ENCODE assay signal across 20 mouse cellular contexts in genomic region chr13:11336958-11337357, GRCm38 (mm10).
DNase-seq lines count a peak whose midpoint lies in the region; ATAC-seq and TF ChIP-seq lines count a peak whose summit lies in the region.
"Had no signal": no experiment of that assay in that cellular context is flagged by ENCODE, and none has a peak within 500 bp of the region (broad histone marks: within the 10 kb centered on the region; RNA-seq: fewer than 3 reads in every experiment).

No protein-coding gene starts in this region.

- H3K9me3 ChIP-seq in forebrain, embryonic 13.5 days (replicated peaks), result no peaks in the 10 kb centered on the region
- H3K9me3 ChIP-seq in forebrain, embryonic 16.5 days (ENCODE audit: control insufficient read depth, low read length), result no peaks in the 10 kb centered on the region
- H3K9me3 ChIP-seq in forebrain, postnatal 0 days (ENCODE audit: low read length), result no peaks in the 10 kb centered on the region
- no peaks in the 10 kb centered on the region for H3K9me3 ChIP-seq in forebrain, embryonic 11.5 days (ENCODE audit: control insufficient read depth, low read length)
- H3K9me3 ChIP-seq in hindbrain, embryonic 16.5 days (ENCODE audit: control insufficient read depth, low read length), result no peaks in the 10 kb centered on the region
- no peaks in the 10 kb centered on the region for H3K9me3 ChIP-seq in hindbrain, embryonic 13.5 days
- H3K9me3 ChIP-seq: heart, embryonic 10.5 days; heart, embryonic 13.5 days; hindbrain, embryonic 12.5 days; intestine, embryonic 15.5 days had no signal

- H3K9ac ChIP-seq in forebrain, embryonic 13.5 days, result no peak overlapping the region
- no peak overlapping the region for H3K9ac ChIP-seq in forebrain, embryonic 16.5 days (replicated peaks; ENCODE audit: low read depth, low read length)
- H3K9ac ChIP-seq in forebrain, postnatal 0 days, result no peak overlapping the region
- H3K9ac ChIP-seq in forebrain, embryonic 11.5 days (ENCODE audit: low read length), result no peak overlapping the region
- H3K9ac ChIP-seq in hindbrain, embryonic 16.5 days (ENCODE audit: low read depth, low read length), result no peak overlapping the region
- H3K9ac ChIP-seq in hindbrain, embryonic 13.5 days, result no peak overlapping the region
- H3K9ac ChIP-seq: heart, embryonic 13.5 days; hindbrain, embryonic 12.5 days; intestine, embryonic 15.5 days had no signal

- H3K4me2 ChIP-seq in forebrain, embryonic 13.5 days, result no peak overlapping the region
- no peak overlapping the region for H3K4me2 ChIP-seq in forebrain, embryonic 16.5 days (ENCODE audit: low read length)
- no peak overlapping the region for H3K4me2 ChIP-seq in forebrain, postnatal 0 days (ENCODE audit: low read depth)
- no peak overlapping the region for H3K4me2 ChIP-seq in forebrain, embryonic 11.5 days (ENCODE audit: low read depth, low read length, severe bottlenecking)
- H3K4me2 ChIP-seq in hindbrain, embryonic 16.5 days (ENCODE audit: low read length), result no peak overlapping the region
- H3K4me2 ChIP-seq in hindbrain, embryonic 13.5 days, result no peak overlapping the region
- H3K4me2 ChIP-seq: heart, embryonic 13.5 days; hindbrain, embryonic 12.5 days; intestine, embryonic 15.5 days had no signal

- ATAC-seq in forebrain, embryonic 13.5 days, result peak; percentile 34; the same call in 1 of the 2 replicates
- no peak for ATAC-seq in forebrain, embryonic 16.5 days
- ATAC-seq in forebrain, postnatal 0 days, result peak; percentile 46
- no peak for ATAC-seq in forebrain, embryonic 11.5 days (replicated peaks; ENCODE audit: low FRiP score)
- peak; percentile 25; the same call in 1 of the 2 replicates for ATAC-seq in hindbrain, embryonic 16.5 days
- no peak for ATAC-seq in hindbrain, embryonic 13.5 days (ENCODE audit: low FRiP score)
- ATAC-seq: activated CD4-positive, CD25-positive, alpha-beta regulatory T cell, adult 4 months; intestine, embryonic 15.5 days had no signal

- TF ChIP-seq CTCF in forebrain, postnatal 0 days (IDR thresholded peaks at IDR 0.05; ENCODE audit: low read depth), result no peak

- 0 out of 2 replicates have a peak, but pooled peaks cover 7% of the 10 kb centered on the region for H3K4me1 ChIP-seq in forebrain, embryonic 13.5 days
- H3K4me1 ChIP-seq in forebrain, embryonic 16.5 days (replicated peaks; ENCODE audit: control insufficient read depth, insufficient read depth, low read length), result peaks cover 10% of the 10 kb centered on the region
- H3K4me1 ChIP-seq in forebrain, postnatal 0 days (ENCODE audit: insufficient read depth), result peaks cover 5% of the 10 kb centered on the region; the same call in 1 of the 2 replicates
- H3K4me1 ChIP-seq in forebrain, embryonic 11.5 days (replicated peaks; ENCODE audit: control insufficient read depth, insufficient read depth, low read length), result no peaks in the 10 kb centered on the region
- no peaks in the 10 kb centered on the region; the same call in 1 of the 2 replicates for H3K4me1 ChIP-seq in hindbrain, embryonic 16.5 days (ENCODE audit: control insufficient read depth, insufficient read depth, low read depth, low read length)
- peaks cover 7% of the 10 kb centered on the region for H3K4me1 ChIP-seq in hindbrain, embryonic 13.5 days (replicated peaks)
- H3K4me1 ChIP-seq: hindbrain, embryonic 12.5 days; intestine, embryonic 15.5 days had no signal

- no peak for DNase-seq in forebrain, postnatal 0 days
- no peak for DNase-seq in forebrain, embryonic 11.5 days (ENCODE audit: low spot score)
- DNase-seq: adrenal gland, adult 8-10 months; adrenal gland, postnatal 25 days; cerebellum, adult 18-20 months; cerebellum, adult 9-10 months; gastrocnemius, postnatal 25 days; heart, adult 2 months; heart, postnatal 14 days; kidney, adult 11 months; kidney, adult 8-10 months had no signal

- H3K36me3 ChIP-seq in forebrain, embryonic 13.5 days (ENCODE audit: poor library complexity, severe bottlenecking), result no peaks in the 10 kb centered on the region
- no peaks in the 10 kb centered on the region for H3K36me3 ChIP-seq in forebrain, embryonic 16.5 days (ENCODE audit: control insufficient read depth, insufficient read depth)
- H3K36me3 ChIP-seq in forebrain, postnatal 0 days (ENCODE audit: insufficient read depth), result no peaks in the 10 kb centered on the region
- no peaks in the 10 kb centered on the region for H3K36me3 ChIP-seq in forebrain, embryonic 11.5 days (ENCODE audit: control insufficient read depth, insufficient read depth, low read length)
- no peaks in the 10 kb centered on the region for H3K36me3 ChIP-seq in hindbrain, embryonic 16.5 days (ENCODE audit: control insufficient read depth, insufficient read depth, low read length)
- no peaks in the 10 kb centered on the region for H3K36me3 ChIP-seq in hindbrain, embryonic 13.5 days
- H3K36me3 ChIP-seq: heart, embryonic 10.5 days; heart, embryonic 13.5 days; hindbrain, embryonic 12.5 days; intestine, embryonic 15.5 days had no signal

- no peaks in the 10 kb centered on the region for H3K27me3 ChIP-seq in forebrain, embryonic 13.5 days
- H3K27me3 ChIP-seq in forebrain, embryonic 16.5 days (replicated peaks; ENCODE audit: control insufficient read depth, insufficient read depth, low read length), result no peaks in the 10 kb centered on the region
- H3K27me3 ChIP-seq in forebrain, postnatal 0 days (ENCODE audit: insufficient read depth, low read length), result no peaks in the 10 kb centered on the region
- no peaks in the 10 kb centered on the region for H3K27me3 ChIP-seq in forebrain, embryonic 11.5 days (ENCODE audit: control insufficient read depth, insufficient read depth, low read length)
- H3K27me3 ChIP-seq in hindbrain, embryonic 16.5 days (replicated peaks; ENCODE audit: control insufficient read depth, insufficient read depth, low read length), result no peaks in the 10 kb centered on the region
- no peaks in the 10 kb centered on the region for H3K27me3 ChIP-seq in hindbrain, embryonic 13.5 days
- H3K27me3 ChIP-seq: heart, embryonic 13.5 days; hindbrain, embryonic 12.5 days; intestine, embryonic 15.5 days had no signal

- WGBS in forebrain, embryonic 13.5 days, result 69% methylated on average over 3 of the region's 3 CpGs
- WGBS in forebrain, embryonic 16.5 days, result 69% methylated on average over 3 of the region's 3 CpGs
- 59% methylated on average over 3 of the region's 3 CpGs for WGBS in forebrain, postnatal 0 days
- WGBS in forebrain, embryonic 11.5 days, result 83% methylated on average over 3 of the region's 3 CpGs
- WGBS in hindbrain, embryonic 16.5 days, result 69% methylated on average over 3 of the region's 3 CpGs
- 85% methylated on average over 3 of the region's 3 CpGs for WGBS in hindbrain, embryonic 13.5 days

- H3K4me3 ChIP-seq in forebrain, embryonic 13.5 days, result no peak overlapping the region
- H3K4me3 ChIP-seq in forebrain, embryonic 16.5 days (replicated peaks; ENCODE audit: low read length), result no peak overlapping the region
- no peak overlapping the region for H3K4me3 ChIP-seq in forebrain, postnatal 0 days (ENCODE audit: low read depth, low read length)
- H3K4me3 ChIP-seq in forebrain, embryonic 11.5 days (ENCODE audit: low read depth, low read length), result no peak overlapping the region
- no peak overlapping the region for H3K4me3 ChIP-seq in hindbrain, embryonic 16.5 days (ENCODE audit: low read length)
- H3K4me3 ChIP-seq in hindbrain, embryonic 13.5 days, result no peak overlapping the region
- H3K4me3 ChIP-seq: heart, adult 2 months; heart, embryonic 10.5 days; heart, embryonic 13.5 days; hindbrain, embryonic 12.5 days; intestine, embryonic 15.5 days had no signal

- H3K27ac ChIP-seq in forebrain, embryonic 13.5 days, result no peak overlapping the region
- no peak overlapping the region for H3K27ac ChIP-seq in forebrain, embryonic 16.5 days (ENCODE audit: low read length)
- H3K27ac ChIP-seq in forebrain, postnatal 0 days (ENCODE audit: low read depth, low read length), result no peak overlapping the region
- H3K27ac ChIP-seq in forebrain, embryonic 11.5 days (ENCODE audit: low read depth, low read length), result no peak overlapping the region
- no peak overlapping the region for H3K27ac ChIP-seq in hindbrain, embryonic 16.5 days (ENCODE audit: low read depth, low read length)
- H3K27ac ChIP-seq in hindbrain, embryonic 13.5 days, result no peak overlapping the region
- H3K27ac ChIP-seq: heart, adult 2 months; heart, embryonic 10.5 days; heart, embryonic 13.5 days; hindbrain, embryonic 12.5 days; intestine, embryonic 15.5 days had no signal

Comparison
In these comparisons a context has a peak if more than half of its experiments do, and no peak if none do; other contexts are left out.
1. ATAC-seq: peak in forebrain, embryonic 13.5 days (single experiment), forebrain, postnatal 0 days (single experiment) and hindbrain, embryonic 16.5 days (single experiment); none in forebrain, embryonic 16.5 days (single experiment), forebrain, embryonic 11.5 days (single experiment) and hindbrain, embryonic 13.5 days (single experiment).